Mouse (Mus musculus): ENCODE data around the gene Man1a2. TPM values are rescaled to one million over a fixed set of nuclear protein-coding genes. Genes with fewer than 3 reads are reported as not detected.

The Man1a2 gene
- polyA plus RNA-seq, 1 experiment, result 22.2 TPM

DNA sequence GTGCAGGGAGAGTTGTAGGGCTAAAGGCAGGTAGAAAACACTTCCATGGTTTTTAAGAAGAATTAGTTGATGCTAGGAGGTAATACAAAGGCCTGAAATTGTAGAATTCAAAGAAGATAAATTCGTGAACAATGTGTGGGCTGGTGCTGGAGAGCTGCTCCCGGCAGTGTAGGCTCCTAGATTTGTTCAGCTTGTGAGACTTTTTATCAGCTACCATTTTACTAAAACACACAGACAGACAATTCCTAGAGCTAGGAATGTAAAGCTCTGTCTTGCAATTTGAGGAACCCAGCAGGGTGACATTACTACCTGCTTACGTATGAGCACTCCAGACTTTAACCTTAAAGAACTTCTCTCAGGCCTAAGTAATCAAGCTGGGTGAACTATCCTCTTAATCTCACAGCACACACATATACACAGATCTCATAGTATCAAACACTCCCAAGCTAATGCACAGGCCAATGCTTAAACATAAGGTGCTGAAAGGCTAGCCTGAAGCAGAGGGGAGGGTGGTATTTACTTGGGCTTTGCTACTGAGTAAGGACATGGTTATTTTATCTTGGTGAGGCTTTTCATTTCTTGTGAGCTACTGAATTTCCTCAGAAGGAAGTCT, 112.6 kb downstream of the Man1a2 start:
- 89% methylated on average over 3 of the region's 3 CpGs for WGBS
- no peak overlapping the region for H3K27ac ChIP-seq (ENCODE audit: insufficient read depth, low read length)
- H3K4me1 ChIP-seq (ENCODE audit: control insufficient read depth, insufficient read depth, low read length), result no peaks in the 10 kb centered on the region
- H3K27me3 ChIP-seq (ENCODE audit: control insufficient read depth, insufficient read depth, low read length), result no peaks in the 10 kb centered on the region
- TF ChIP-seq CTCF (IDR thresholded peaks at IDR 0.05; ENCODE audit: borderline replicate concordance, insufficient read depth, low read depth, low read length) (no peak), POLR2A (IDR thresholded peaks at IDR 0.05; ENCODE audit: borderline replicate concordance, insufficient read depth, low read length) (no peak)
- no peak for DNase-seq
- H3K4me3 ChIP-seq (replicated peaks; ENCODE audit: insufficient read depth, low read depth, low read length), result no peak overlapping the region

DNA sequence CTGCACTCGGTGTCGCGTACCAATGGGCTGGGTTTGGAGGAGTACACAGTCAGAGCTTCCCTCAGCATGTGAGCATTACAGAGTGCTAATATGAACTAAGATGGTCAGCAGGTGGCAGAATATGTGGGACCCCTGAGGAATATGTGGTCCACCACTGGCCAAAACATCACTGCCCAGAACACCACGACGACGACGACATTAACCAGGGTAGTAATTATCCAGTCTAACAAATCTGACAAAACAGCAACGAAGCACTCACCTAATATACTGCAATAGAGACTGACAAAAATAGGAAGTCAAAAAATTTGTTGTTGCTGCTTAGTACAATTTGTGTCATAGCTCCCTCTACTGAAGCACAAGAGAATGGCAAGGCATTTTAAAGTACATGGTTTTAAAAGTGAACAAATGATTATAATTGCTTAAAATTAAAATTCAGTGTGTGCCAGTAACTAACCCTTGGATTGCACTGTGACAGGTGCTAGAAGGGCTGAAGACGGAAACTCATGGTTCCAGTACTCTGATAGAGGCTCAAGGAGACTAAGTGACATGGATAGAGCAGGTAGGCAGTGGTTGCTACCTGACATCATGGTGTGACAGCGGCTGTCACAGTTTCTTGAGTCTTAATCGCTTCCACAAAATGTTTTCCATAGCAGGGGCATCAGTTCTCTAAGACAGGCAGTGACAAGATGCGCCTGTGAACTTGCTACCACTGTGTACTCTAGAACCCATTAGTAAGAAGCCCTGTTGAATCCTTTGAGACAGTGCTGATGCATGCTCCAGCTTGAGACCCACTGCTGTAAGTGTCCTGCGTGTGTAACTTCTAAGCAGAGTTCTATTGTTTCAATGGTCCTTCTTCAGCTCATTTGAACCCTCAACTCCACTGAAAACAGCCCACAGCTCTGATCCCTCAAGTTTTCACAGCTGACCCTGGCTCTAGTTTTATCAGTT, 116.6 kb downstream of the Man1a2 start:
- Histone ChIP-seq H3K27ac (ENCODE audit: insufficient read depth, low read length) (no peak overlapping the region), H3K4me1 (ENCODE audit: control insufficient read depth, insufficient read depth, low read length) (no peaks in the 10 kb centered on the region), H3K4me3 (replicated peaks; ENCODE audit: insufficient read depth, low read depth, low read length) (no peak overlapping the region), H3K27me3 (ENCODE audit: control insufficient read depth, insufficient read depth, low read length) (no peaks in the 10 kb centered on the region)
- 79% methylated on average over 13 of the region's 13 CpGs for WGBS
- no peak for TF ChIP-seq POLR2A (IDR thresholded peaks at IDR 0.05; ENCODE audit: borderline replicate concordance, insufficient read depth, low read length)
- peak; percentile 25; the same call in 1 of the 2 replicates for TF ChIP-seq CTCF (IDR thresholded peaks at IDR 0.05; ENCODE audit: borderline replicate concordance, insufficient read depth, low read depth, low read length)
- DNase-seq, result no peak

- 89% methylated on average over 2 of the region's 2 CpGs for WGBS
- H3K27ac ChIP-seq (ENCODE audit: insufficient read depth, low read length), result no peak overlapping the region
- no peak overlapping the region for H3K4me3 ChIP-seq (replicated peaks; ENCODE audit: insufficient read depth, low read depth, low read length)
- no peak for TF ChIP-seq CTCF (IDR thresholded peaks at IDR 0.05; ENCODE audit: borderline replicate concordance, insufficient read depth, low read depth, low read length)
- no peak for TF ChIP-seq POLR2A (IDR thresholded peaks at IDR 0.05; ENCODE audit: borderline replicate concordance, insufficient read depth, low read length)
- no peak for DNase-seq
- H3K4me1 ChIP-seq (ENCODE audit: control insufficient read depth, insufficient read depth, low read length), result no peaks in the 10 kb centered on the region
- no peaks in the 10 kb centered on the region for H3K27me3 ChIP-seq (ENCODE audit: control insufficient read depth, insufficient read depth, low read length)
Observed at GRCm38 (mm10) chr3:100563565-100563964, 121.7 kb downstream of the Man1a2 start.

DNA sequence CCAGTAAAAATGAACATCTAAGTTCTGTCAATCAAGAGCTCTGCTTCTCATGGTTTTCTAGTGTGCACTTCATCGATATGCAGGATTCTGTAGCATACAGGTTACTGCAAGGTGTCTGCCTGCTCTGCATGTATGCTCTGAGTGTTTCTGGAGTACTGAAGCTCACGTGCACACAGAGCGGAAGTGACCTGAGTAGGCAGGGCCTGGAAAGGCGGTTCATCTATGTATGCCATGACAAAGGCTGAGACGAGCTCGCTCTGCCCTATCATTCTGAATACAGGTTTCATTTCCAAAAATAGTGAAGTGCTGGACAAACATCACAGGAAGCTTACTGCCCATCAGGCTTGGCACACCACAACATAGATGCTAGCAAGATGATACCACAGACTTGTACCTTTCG, 122.8 kb downstream of the Man1a2 start:
- Histone ChIP-seq H3K27me3 (ENCODE audit: control insufficient read depth, insufficient read depth, low read length) (no peaks in the 10 kb centered on the region), H3K4me3 (replicated peaks; ENCODE audit: insufficient read depth, low read depth, low read length) (no peak overlapping the region), H3K4me1 (ENCODE audit: control insufficient read depth, insufficient read depth, low read length) (no peaks in the 10 kb centered on the region), H3K27ac (ENCODE audit: insufficient read depth, low read length) (no peak overlapping the region)
- 92% methylated on average over 7 of the region's 7 CpGs for WGBS
- no peak for DNase-seq
- no peak for TF ChIP-seq POLR2A (IDR thresholded peaks at IDR 0.05; ENCODE audit: borderline replicate concordance, insufficient read depth, low read length)
- no peak for TF ChIP-seq CTCF (IDR thresholded peaks at IDR 0.05; ENCODE audit: borderline replicate concordance, insufficient read depth, low read depth, low read length)

DNA sequence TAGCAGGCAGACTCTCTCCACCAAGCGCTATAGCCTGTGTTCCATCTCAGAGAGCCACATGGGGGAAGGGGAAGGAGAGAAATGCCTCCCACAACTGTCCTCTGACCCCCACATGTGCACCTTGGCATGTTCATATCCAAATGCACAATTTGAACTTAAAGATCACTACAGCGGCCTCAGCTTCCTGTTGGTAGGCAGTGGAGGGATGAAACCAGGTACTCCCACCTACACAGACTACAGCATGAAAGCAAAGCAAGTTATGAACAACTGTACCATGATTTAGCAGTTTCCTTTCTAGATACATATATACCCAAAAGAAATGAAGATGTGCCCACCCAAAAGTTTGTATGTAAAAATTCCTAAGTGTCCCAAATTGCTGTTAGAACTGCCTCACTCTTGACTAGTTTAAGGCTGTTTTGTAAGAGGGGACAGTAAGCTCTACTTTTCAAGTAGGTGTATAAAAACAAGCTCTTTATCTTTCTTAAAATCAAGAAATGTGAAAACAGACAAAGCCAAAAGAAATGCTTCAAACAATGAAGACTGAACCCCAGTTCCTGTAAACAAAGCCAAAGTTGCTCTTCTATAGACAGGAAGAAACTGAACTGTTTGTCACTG, 123.6 kb downstream of the Man1a2 start:
- TF ChIP-seq CTCF (IDR thresholded peaks at IDR 0.05; ENCODE audit: borderline replicate concordance, insufficient read depth, low read depth, low read length), result no peak
- TF ChIP-seq POLR2A (IDR thresholded peaks at IDR 0.05; ENCODE audit: borderline replicate concordance, insufficient read depth, low read length), result no peak
- Histone ChIP-seq H3K27me3 (ENCODE audit: control insufficient read depth, insufficient read depth, low read length) (no peaks in the 10 kb centered on the region), H3K4me3 (replicated peaks; ENCODE audit: insufficient read depth, low read depth, low read length) (no peak overlapping the region), H3K27ac (ENCODE audit: insufficient read depth, low read length) (no peak overlapping the region), H3K4me1 (ENCODE audit: control insufficient read depth, insufficient read depth, low read length) (no peaks in the 10 kb centered on the region)
- no peak for DNase-seq
- 98% methylated on average over 2 of the region's 2 CpGs for WGBS

GRCm38 (mm10) chr3:100559431-100559830, 125.9 kb downstream of the Man1a2 start:
- no peak for TF ChIP-seq POLR2A (IDR thresholded peaks at IDR 0.05; ENCODE audit: borderline replicate concordance, insufficient read depth, low read length)
- no peak for TF ChIP-seq CTCF (IDR thresholded peaks at IDR 0.05; ENCODE audit: borderline replicate concordance, insufficient read depth, low read depth, low read length)
- Histone ChIP-seq H3K27ac (ENCODE audit: insufficient read depth, low read length) (no peak overlapping the region), H3K4me3 (replicated peaks; ENCODE audit: insufficient read depth, low read depth, low read length) (no peak overlapping the region), H3K27me3 (ENCODE audit: control insufficient read depth, insufficient read depth, low read length) (no peaks in the 10 kb centered on the region), H3K4me1 (ENCODE audit: control insufficient read depth, insufficient read depth, low read length) (no peaks in the 10 kb centered on the region)
- 93% methylated on average over 7 of the region's 7 CpGs for WGBS
- no peak for DNase-seq

DNA sequence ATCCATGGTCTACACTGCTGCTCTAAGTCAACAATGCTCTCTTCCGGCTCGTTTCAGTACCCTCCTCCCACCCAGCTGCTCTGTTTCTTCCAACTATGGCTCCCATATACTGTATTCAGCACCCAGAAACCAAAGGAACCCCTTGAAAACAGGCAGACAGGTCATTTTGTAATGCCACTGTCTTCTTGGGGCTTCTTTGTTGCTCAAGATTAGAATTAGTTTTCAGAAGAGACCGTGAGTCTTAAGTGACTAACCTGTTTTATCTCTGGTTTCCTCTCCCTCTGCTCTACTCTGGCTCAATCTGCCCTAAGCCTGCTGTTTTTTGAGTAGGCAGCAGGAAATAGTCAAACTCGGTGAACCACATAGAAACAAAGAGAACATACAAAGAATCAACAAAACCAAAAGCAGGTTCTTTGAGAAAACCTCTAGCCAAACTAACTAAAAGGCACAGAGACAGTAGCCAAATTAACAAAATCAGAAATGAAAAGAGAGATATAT, 127.0 kb downstream of the Man1a2 start:
- no peak overlapping the region for H3K4me3 ChIP-seq (replicated peaks; ENCODE audit: insufficient read depth, low read depth, low read length)
- H3K4me1 ChIP-seq (ENCODE audit: control insufficient read depth, insufficient read depth, low read length), result no peaks in the 10 kb centered on the region
- no peak for DNase-seq
- no peak overlapping the region for H3K27ac ChIP-seq (ENCODE audit: insufficient read depth, low read length)
- WGBS, result 80% methylated on average over 4 of the region's 4 CpGs
- no peaks in the 10 kb centered on the region for H3K27me3 ChIP-seq (ENCODE audit: control insufficient read depth, insufficient read depth, low read length)
- no peak for TF ChIP-seq CTCF (IDR thresholded peaks at IDR 0.05; ENCODE audit: borderline replicate concordance, insufficient read depth, low read depth, low read length)

Data from cerebellum, adult 2 months (tissue).